Mouse (Mus musculus): ENCODE results near the gene Gm17087. TPM values are rescaled to one million over a fixed set of nuclear protein-coding genes. Genes with fewer than 3 reads are reported as not detected.

Gene Gm17087
- total RNA-seq (2014; rRNA removed) (not detected in 2 replicates), polyA plus RNA-seq (2015; fragmentation: Nextera tagmentation; extraction: Ambion mirVana) (not detected in 2 replicates)

DNA sequence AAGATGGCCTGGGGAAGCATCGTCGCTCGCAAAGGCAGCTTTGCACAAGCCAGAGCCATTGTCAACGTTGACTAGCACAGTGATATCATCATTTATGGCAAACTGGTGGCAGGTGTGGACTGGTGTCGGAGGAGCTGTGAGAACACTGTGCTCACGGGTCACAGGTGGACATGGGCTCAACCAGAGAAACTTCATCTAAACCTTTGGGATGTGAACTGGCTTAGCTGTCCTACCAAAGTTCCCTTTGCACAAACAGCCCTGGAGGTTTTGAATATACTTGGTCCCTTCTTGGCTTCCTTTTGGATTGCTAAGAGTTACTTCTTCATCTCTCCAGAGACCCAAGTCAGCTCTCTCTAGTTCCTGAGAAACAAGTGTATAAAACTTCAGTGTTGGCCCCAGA lies at the start of gene Gm17087:
TSS of gene Gm17087 (minus strand) at position 101 of the 400 bp plus-strand sequence.
- no peak for TF ChIP-seq CTCF (IDR thresholded peaks at IDR 0.05; ENCODE audit: low read depth)
- ATAC-seq (no peak), DNase-seq (ENCODE audit: low spot score) (no peak)
- Histone ChIP-seq H3K36me3 (ENCODE audit: insufficient read depth, low read length) (no peaks in the 10 kb centered on the region), H3K27me3 (ENCODE audit: insufficient read depth, low read length) (no peaks in the 10 kb centered on the region), H3K4me2 (ENCODE audit: low read depth, low read length) (no peak within 1 kb of the TSS), H3K9me3 (ENCODE audit: low read length) (no peaks in the 10 kb centered on the region), H3K27ac (no peak within 1 kb of the TSS), H3K4me3 (ENCODE audit: low read length) (no peak within 1 kb of the TSS), H3K4me1 (ENCODE audit: insufficient read depth, low read length) (no peaks in the 10 kb centered on the region), H3K9ac (replicated peaks; ENCODE audit: low read length) (no peak within 1 kb of the TSS)
- WGBS, result 94% methylated on average over 6 of the region's 6 CpGs

DNA sequence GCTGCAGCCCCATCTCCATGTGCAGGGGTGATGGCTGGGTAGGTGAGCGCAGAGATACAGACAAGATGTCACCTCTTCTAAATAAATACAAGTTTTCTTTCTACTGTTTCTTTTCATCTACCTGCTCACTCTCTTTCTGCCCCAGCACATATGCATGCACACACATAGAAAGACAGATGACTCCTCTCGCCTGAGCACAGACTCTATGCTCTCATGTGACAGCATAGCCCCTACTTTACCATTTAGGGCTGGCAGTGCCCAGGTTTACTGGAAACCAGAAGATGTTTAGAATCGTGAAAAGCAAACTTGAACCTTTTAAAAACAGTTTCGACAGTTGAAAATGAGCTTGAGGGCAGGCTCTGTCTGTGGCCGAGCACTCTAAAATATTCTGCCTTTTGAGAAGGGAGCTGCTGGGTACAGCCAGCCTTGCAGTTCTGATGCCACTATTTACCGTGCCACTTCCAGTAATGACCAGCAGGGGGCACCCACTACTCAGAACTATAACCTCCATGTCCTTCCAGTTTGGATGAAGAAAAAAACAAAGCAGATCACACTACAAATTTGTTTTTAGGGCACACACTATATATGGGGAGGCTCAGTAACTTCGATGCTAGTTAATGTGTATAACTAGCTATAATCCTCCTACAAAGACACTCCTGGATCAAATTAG lies 47.3 kb upstream of the Gm17087 start:
- Histone ChIP-seq H3K9ac (replicated peaks; ENCODE audit: low read length) (no peak overlapping the region), H3K4me2 (ENCODE audit: low read depth, low read length) (no peak overlapping the region), H3K27ac (no peak overlapping the region), H3K4me3 (ENCODE audit: low read length) (no peak overlapping the region), H3K9me3 (ENCODE audit: low read length) (no peaks in the 10 kb centered on the region), H3K36me3 (ENCODE audit: insufficient read depth, low read length) (no peaks in the 10 kb centered on the region), H3K4me1 (ENCODE audit: insufficient read depth, low read length) (no peaks in the 10 kb centered on the region), H3K27me3 (ENCODE audit: insufficient read depth, low read length) (no peaks in the 10 kb centered on the region)
- DNase-seq (ENCODE audit: low spot score) (peak; percentile 89), ATAC-seq (peak; percentile 55; the same call in 1 of the 2 replicates)
- peak; percentile 94 for TF ChIP-seq CTCF (IDR thresholded peaks at IDR 0.05; ENCODE audit: low read depth)
- WGBS, result 37% methylated on average over 7 of the region's 7 CpGs

DNA sequence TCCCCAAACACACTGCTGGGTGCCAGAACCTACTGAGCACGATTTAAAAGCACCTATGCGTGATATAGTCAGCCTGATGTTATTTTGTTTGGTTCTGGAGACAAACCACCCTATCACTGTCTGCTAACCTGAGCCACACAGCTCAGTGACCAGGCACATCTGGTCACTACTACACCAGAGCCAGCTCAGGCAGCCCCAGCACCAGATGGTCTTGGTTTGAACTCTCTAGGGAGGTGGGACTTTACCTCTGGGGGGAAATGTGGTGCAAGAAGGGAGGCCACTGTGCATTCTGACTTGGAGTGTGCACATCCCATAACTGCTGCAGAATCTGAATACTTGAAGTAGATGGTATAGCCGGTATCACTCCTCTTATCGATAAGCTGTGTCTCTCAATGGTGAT lies 45.2 kb upstream of the Gm17087 start:
- Histone ChIP-seq H3K27me3 (ENCODE audit: insufficient read depth, low read length) (no peaks in the 10 kb centered on the region), H3K36me3 (ENCODE audit: insufficient read depth, low read length) (no peaks in the 10 kb centered on the region), H3K4me1 (ENCODE audit: insufficient read depth, low read length) (no peaks in the 10 kb centered on the region), H3K4me2 (ENCODE audit: low read depth, low read length) (no peak overlapping the region), H3K9me3 (ENCODE audit: low read length) (no peaks in the 10 kb centered on the region), H3K4me3 (ENCODE audit: low read length) (no peak overlapping the region), H3K27ac (no peak overlapping the region), H3K9ac (replicated peaks; ENCODE audit: low read length) (no peak overlapping the region)
- WGBS, result 84% methylated on average over 4 of the region's 4 CpGs
- TF ChIP-seq CTCF (IDR thresholded peaks at IDR 0.05; ENCODE audit: low read depth), result no peak
- no peak for DNase-seq (ENCODE audit: low spot score)
- ATAC-seq, result no peak

DNA sequence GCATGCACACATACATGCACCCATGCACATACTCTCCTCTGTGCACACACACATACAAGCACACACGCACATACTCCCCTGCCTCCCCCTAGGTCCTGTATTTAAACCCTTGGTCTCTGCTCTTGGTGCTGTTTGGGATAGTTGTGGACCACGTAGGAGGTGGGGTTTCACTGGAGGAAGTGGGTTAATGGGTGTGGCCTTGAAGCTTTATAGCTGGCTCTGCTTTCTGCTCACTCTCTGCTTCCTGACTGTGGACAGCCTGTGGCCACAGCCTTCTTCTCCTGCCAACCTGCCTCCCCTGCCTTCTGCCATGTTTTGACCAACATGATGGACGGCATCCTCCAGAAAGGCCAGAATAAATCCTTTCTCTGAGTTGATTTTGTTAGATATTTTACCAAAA lies 39.9 kb upstream of the Gm17087 start:
- Histone ChIP-seq H3K9me3 (ENCODE audit: low read length) (no peaks in the 10 kb centered on the region), H3K4me3 (ENCODE audit: low read length) (no peak overlapping the region), H3K4me2 (ENCODE audit: low read depth, low read length) (no peak overlapping the region), H3K27ac (no peak overlapping the region), H3K27me3 (ENCODE audit: insufficient read depth, low read length) (no peaks in the 10 kb centered on the region), H3K36me3 (ENCODE audit: insufficient read depth, low read length) (no peaks in the 10 kb centered on the region), H3K4me1 (ENCODE audit: insufficient read depth, low read length) (no peaks in the 10 kb centered on the region), H3K9ac (replicated peaks; ENCODE audit: low read length) (no peak overlapping the region)
- no peak for TF ChIP-seq CTCF (IDR thresholded peaks at IDR 0.05; ENCODE audit: low read depth)
- DNase-seq (ENCODE audit: low spot score) (no peak), ATAC-seq (no peak)
- 73% methylated on average over 3 of the region's 3 CpGs for WGBS

DNA sequence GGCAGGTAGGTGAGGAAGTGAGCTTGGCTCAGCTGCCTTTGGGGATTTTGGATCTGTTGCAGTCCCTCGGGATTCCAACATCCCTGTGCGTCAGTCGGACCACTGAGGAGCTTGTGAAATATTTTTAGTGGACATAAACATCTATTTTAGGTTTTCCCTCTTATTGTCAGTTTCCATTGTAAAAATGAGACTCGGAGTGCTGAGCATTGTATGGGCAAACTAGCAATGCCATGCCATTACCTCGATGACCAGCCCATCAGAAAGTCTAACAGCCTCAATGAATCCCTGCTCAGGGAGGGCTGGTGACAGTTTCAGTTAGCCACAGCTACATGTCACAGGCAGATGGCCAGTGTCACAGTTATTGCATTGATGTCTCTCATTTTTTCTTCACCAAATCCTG lies 39.2 kb upstream of the Gm17087 start:
- TF ChIP-seq CTCF (IDR thresholded peaks at IDR 0.05; ENCODE audit: low read depth), result no peak
- no peak overlapping the region for H3K4me2 ChIP-seq (ENCODE audit: low read depth, low read length)
- H3K27me3 ChIP-seq (ENCODE audit: insufficient read depth, low read length), result no peaks in the 10 kb centered on the region
- no peak overlapping the region for H3K4me3 ChIP-seq (ENCODE audit: low read length)
- no peaks in the 10 kb centered on the region for H3K4me1 ChIP-seq (ENCODE audit: insufficient read depth, low read length)
- DNase-seq (ENCODE audit: low spot score), result no peak
- H3K36me3 ChIP-seq (ENCODE audit: insufficient read depth, low read length), result no peaks in the 10 kb centered on the region
- 85% methylated on average over 5 of the region's 5 CpGs for WGBS
- no peak overlapping the region for H3K9ac ChIP-seq (replicated peaks; ENCODE audit: low read length)
- no peak overlapping the region for H3K27ac ChIP-seq
- no peaks in the 10 kb centered on the region for H3K9me3 ChIP-seq (ENCODE audit: low read length)
- no peak for ATAC-seq

DNA sequence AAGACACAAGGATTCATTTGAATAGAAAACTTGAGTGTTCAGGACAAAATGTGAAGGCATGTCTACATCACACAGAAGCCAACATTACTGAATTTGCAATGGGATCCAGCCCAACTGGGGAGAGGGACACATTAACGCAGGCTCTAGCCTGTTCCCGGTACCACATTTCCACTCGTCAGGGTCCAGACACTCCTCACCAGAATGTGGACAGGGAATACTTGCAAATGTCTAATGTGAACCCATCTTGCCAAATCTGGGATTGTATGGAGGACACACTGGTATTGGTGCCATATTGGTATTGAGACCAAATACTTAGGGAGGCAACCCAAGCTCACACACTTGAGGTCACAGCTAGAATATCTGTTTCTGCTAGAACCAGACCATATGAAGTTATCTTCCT lies 36.2 kb upstream of the Gm17087 start:
- WGBS, result 93% methylated on average over 3 of the region's 3 CpGs
- Histone ChIP-seq H3K36me3 (ENCODE audit: insufficient read depth, low read length) (no peaks in the 10 kb centered on the region), H3K4me3 (ENCODE audit: low read length) (no peak overlapping the region), H3K27ac (no peak overlapping the region), H3K4me1 (ENCODE audit: insufficient read depth, low read length) (no peaks in the 10 kb centered on the region), H3K4me2 (ENCODE audit: low read depth, low read length) (no peak overlapping the region), H3K27me3 (ENCODE audit: insufficient read depth, low read length) (peaks cover 5% of the 10 kb centered on the region; the same call in 1 of the 2 replicates), H3K9ac (replicated peaks; ENCODE audit: low read length) (no peak overlapping the region), H3K9me3 (ENCODE audit: low read length) (no peaks in the 10 kb centered on the region)
- no peak for TF ChIP-seq CTCF (IDR thresholded peaks at IDR 0.05; ENCODE audit: low read depth)
- DNase-seq (ENCODE audit: low spot score) (no peak), ATAC-seq (no peak)

DNA sequence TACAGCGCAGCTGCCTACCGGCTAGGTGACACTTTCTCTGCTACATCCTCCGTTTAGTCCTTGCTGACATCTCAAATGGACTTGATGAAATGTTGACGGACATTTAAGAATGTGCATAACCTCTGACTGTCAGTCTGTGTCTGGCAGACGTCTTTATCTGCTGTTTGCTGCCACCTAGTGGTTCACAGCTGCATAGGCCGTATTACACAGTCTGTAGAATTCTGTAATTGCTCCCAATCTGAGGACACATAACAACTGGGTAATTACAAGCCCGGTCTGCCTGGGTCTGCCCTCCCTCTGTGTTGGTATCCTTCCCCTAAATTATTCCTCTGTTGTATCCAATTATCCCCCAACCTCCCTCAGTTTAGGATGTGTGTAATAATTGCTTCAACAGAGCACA lies 31.0 kb upstream of the Gm17087 start:
- peak; percentile 84 for DNase-seq (ENCODE audit: low spot score)
- WGBS, result 7% methylated on average over 7 of the region's 7 CpGs
- peak; percentile 63 for ATAC-seq
- Histone ChIP-seq H3K27ac (no peak overlapping the region), H3K27me3 (ENCODE audit: insufficient read depth, low read length) (peaks cover 5% of the 10 kb centered on the region; the same call in 1 of the 2 replicates), H3K4me3 (ENCODE audit: low read length) (no peak overlapping the region), H3K4me2 (ENCODE audit: low read depth, low read length) (no peak overlapping the region), H3K9ac (replicated peaks; ENCODE audit: low read length) (no peak overlapping the region), H3K9me3 (ENCODE audit: low read length) (no peaks in the 10 kb centered on the region), H3K4me1 (ENCODE audit: insufficient read depth, low read length) (no peaks in the 10 kb centered on the region), H3K36me3 (ENCODE audit: insufficient read depth, low read length) (no peaks in the 10 kb centered on the region)
- TF ChIP-seq CTCF (IDR thresholded peaks at IDR 0.05; ENCODE audit: low read depth), result peak; percentile 96
